Comparison of ENCODE assay signal across 25 mouse cellular contexts in the genomic region with DNA sequence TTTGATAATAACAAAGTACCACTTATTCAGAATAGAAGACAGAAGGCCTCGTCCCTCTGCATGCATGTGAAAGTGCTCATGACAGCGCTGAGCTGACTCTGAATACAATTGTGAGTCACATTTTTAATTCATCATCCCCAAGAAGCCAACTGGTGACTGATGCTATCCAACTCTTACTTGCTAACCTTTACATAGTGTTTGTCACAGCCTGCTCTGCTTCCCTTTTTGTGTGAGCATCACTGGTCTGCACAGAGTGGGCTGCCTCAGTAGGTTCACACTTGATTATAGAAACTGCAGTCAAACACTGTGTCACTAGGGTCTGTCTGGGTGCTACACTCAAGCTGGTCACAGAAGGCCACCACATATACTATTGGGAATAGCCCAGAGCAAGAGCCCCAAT. TPM values are rescaled to one million over a fixed set of nuclear protein-coding genes. Genes with fewer than 3 reads are reported as not detected.
A peak's percentile ranks its signal among the peaks of the same experiment; 100 is the strongest.
DNase-seq lines count a peak whose midpoint lies in the region.
"Had no signal": no experiment of that assay in that cellular context is flagged by ENCODE, and none has a peak within 500 bp of the region (broad histone marks: within the 10 kb centered on the region; RNA-seq: fewer than 3 reads in every experiment).

No protein-coding gene starts in this region.

- H3K4me1 ChIP-seq in heart, embryonic 10.5 days = no peaks in the 10 kb centered on the region
- peaks cover 9% of the 10 kb centered on the region; the same call in 1 of the 2 replicates for H3K4me1 ChIP-seq in limb, embryonic 10.5 days
- H3K4me1 ChIP-seq: forebrain, embryonic 12.5 days; forebrain, embryonic 15.5 days; heart, embryonic 13.5 days; hindbrain, embryonic 10.5 days; hindbrain, embryonic 13.5 days had no signal

- DNase-seq in heart, embryonic 10.5 days (ENCODE audit: low spot score) = peak; percentile 16
- no peak for DNase-seq in heart, postnatal 4 days
- DNase-seq in layer of hippocampus, adult 9-11 months = peak; percentile 24
- DNase-seq in layer of hippocampus, postnatal 10 days (ENCODE audit: low spot score in 2 of 2) = no peak
- peak; percentile 26 for DNase-seq in brain, adult 2 months (ENCODE audit: low read depth, low spot score)
- no peak for DNase-seq in limb, embryonic 10.5 days (ENCODE audit: low spot score)
- DNase-seq: adrenal gland, adult 2 months; adrenal gland, postnatal 14 days; cerebellum, adult 11-12 months; cerebellum, adult 8-10 months; cerebellum, postnatal 36 days; embryo, embryonic 11 days; gastrocnemius, adult 2 months; gastrocnemius, postnatal 14 days; heart, adult 18-20 months; heart, postnatal 14 days had no signal

- no peaks in the 10 kb centered on the region for H3K9me3 ChIP-seq in heart, embryonic 10.5 days
- no peaks in the 10 kb centered on the region for H3K9me3 ChIP-seq in limb, embryonic 10.5 days (replicated peaks)
- H3K9me3 ChIP-seq: embryonic facial prominence, embryonic 10.5 days; embryonic facial prominence, embryonic 13.5 days; forebrain, embryonic 12.5 days; forebrain, embryonic 15.5 days; heart, embryonic 13.5 days; hindbrain, embryonic 10.5 days; hindbrain, embryonic 13.5 days had no signal

- WGBS in heart, embryonic 10.5 days = 68% methylated on average over 2 of the region's 2 CpGs
- 84% methylated on average over 2 of the region's 2 CpGs for WGBS in limb, embryonic 10.5 days

- peaks cover 10% of the 10 kb centered on the region; the same call in 1 of the 2 replicates for H3K27me3 ChIP-seq in heart, embryonic 10.5 days (ENCODE audit: insufficient read depth, poor library complexity, severe bottlenecking)
- no peaks in the 10 kb centered on the region for H3K27me3 ChIP-seq in limb, embryonic 10.5 days (ENCODE audit: low read depth, poor library complexity, severe bottlenecking)
- H3K27me3 ChIP-seq: forebrain, embryonic 12.5 days; forebrain, embryonic 15.5 days had no signal

- no peak overlapping the region for H3K27ac ChIP-seq in heart, embryonic 10.5 days
- no peak overlapping the region for H3K27ac ChIP-seq in limb, embryonic 10.5 days
- H3K27ac ChIP-seq: embryonic facial prominence, embryonic 10.5 days; embryonic facial prominence, embryonic 13.5 days; forebrain, embryonic 12.5 days; forebrain, embryonic 15.5 days; gastrocnemius, adult 2 months; heart, embryonic 13.5 days; hindbrain, embryonic 10.5 days; hindbrain, embryonic 13.5 days had no signal

- H3K36me3 ChIP-seq in heart, embryonic 10.5 days = no peaks in the 10 kb centered on the region
- H3K36me3 ChIP-seq in limb, embryonic 10.5 days = no peaks in the 10 kb centered on the region
- H3K36me3 ChIP-seq: embryonic facial prominence, embryonic 10.5 days; embryonic facial prominence, embryonic 13.5 days; forebrain, embryonic 12.5 days; forebrain, embryonic 15.5 days; heart, embryonic 13.5 days; hindbrain, embryonic 10.5 days; hindbrain, embryonic 13.5 days had no signal

- no peak overlapping the region for H3K4me3 ChIP-seq in heart, embryonic 10.5 days
- no peak overlapping the region for H3K4me3 ChIP-seq in limb, embryonic 10.5 days
- H3K4me3 ChIP-seq: embryonic facial prominence, embryonic 10.5 days; embryonic facial prominence, embryonic 13.5 days; erythroblast, embryonic 14.5 days; forebrain, embryonic 12.5 days; forebrain, embryonic 15.5 days; gastrocnemius, adult 2 months; heart, embryonic 13.5 days; hindbrain, embryonic 10.5 days; hindbrain, embryonic 13.5 days had no signal

RNA-seq across cellular contexts. Expression of gene Fndc1, which starts 10.5 kb away (rescaled TPM):
- polyA plus RNA-seq in heart, embryonic 10.5 days (2016; fragmentation: Nextera tagmentation; extraction: Ambion mirVana) = 0.48 and 0.60 TPM in 2 replicates
- total RNA-seq in heart, postnatal 4 days (2021) = 100 to 1,000 TPM in 1 of 2 experiments, 10 to 100 TPM in 1; 96.0 to 105 TPM
- 10 to 100 TPM; 17.5 to 17.7 TPM for total RNA-seq in layer of hippocampus, postnatal 10 days (2021)
- 0.30 and 0.55 TPM in 2 replicates for polyA plus RNA-seq in limb, embryonic 10.5 days (2016; fragmentation: Nextera tagmentation; extraction: Ambion mirVana)
- polyA plus RNA-seq: CD4-positive, CD25-positive, alpha-beta regulatory T cell, adult 4 months; erythroblast, embryonic 14.5 days had no signal

Comparison
In these comparisons a context has a peak if more than half of its experiments do, and no peak if none do; other contexts are left out.
1. DNase-seq: peak in heart, embryonic 10.5 days (single experiment), layer of hippocampus, adult 9-11 months (single experiment) and brain, adult 2 months (single experiment); none in heart, postnatal 4 days (single experiment), layer of hippocampus, postnatal 10 days (0 of 2) and limb, embryonic 10.5 days (single experiment).
2. RNA of gene Fndc1, which starts 10.5 kb away (total RNA-seq): 96.0 to 105 TPM in heart, postnatal 4 days; 17.5 to 17.7 TPM in layer of hippocampus, postnatal 10 days; every median in the first group is over 4 times any median in the second.